Mouse (Mus musculus) stomach, adult 2 months (tissue): Measurements from ENCODE around the gene Krt5. TPM values are rescaled to one million over a fixed set of nuclear protein-coding genes. Genes with fewer than 3 reads are reported as not detected.

Experiments used
- polyA plus RNA-seq: library from polyadenylated mRNA; depleted of rRNA; stranded (reverse); fragments of >200 nt; gene quantifications from 2 replicates; pipeline ENCODE4 v1.2.3, GENCODE M21; 2012; rRNA removed

The Krt5 gene
- polyA plus RNA-seq, result 106 and 147 TPM in 2 replicates

DNA sequence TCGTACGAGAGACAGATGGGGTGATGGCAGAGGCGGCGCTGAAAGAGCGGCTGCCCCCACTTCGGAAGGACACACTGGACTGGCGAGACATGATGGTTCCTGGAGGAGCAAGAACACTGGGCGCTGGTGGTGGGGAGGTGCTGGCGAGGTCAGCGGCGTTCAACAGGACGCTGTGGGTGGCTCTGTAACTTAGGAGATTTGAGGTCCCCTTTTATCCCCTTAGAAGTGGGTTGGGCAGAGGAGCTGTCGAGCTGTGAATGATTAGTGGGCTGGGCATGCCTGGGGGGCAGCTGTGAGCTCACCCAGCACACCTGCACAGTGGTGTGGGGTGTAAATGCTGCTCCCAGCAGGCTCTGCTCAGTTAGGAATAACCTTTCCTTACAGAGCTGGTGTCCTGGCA, at the start of gene Krt5:
Gene Krt5, minus strand, starts transcription at position 179 of the 400 bp plus-strand sequence.

DNA sequence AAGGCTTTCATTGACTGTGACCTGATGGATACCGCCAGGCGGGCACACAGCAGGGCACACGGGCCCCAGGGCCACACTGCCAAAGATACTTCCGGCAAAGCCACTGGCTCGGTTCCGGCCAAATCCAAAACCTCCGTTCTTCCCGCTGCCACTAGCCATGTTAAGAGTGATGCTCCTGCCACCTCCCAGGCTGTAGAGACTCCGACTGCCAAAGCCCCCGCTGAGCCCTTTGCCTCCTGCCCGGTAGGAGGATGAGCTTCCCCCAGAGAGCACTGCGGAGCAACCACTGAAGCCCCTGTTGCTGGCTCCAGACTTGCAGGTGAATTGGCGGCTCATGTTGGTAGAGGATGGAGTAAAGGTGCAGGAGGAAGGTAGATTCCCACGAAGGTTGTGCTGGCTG, 30.0 kb upstream of the Krt5 start, which contains the start of gene Krt71:
Gene Krt71, minus strand, starts transcription at position 399 of the 400 bp plus-strand sequence.

DNA sequence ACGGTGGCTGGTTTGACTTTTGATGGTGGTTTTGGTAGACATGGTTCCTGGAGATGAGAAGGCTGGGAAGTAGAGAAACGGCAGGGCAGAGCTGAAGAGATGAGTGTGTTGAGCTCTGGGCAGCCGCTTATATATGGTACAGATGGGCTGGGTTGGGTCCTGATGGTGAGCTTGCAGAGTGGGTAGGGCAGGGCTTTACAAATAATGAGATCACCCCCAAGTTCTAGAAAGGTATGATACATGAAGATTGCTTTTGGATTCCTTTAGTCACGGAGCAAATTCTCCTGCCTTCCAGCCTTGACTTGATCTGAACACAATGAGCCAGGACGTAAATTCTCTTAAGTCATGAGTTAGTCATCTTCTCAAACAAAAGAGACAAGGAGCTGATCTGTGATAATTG, 18.5 kb downstream of the Krt5 start, which contains the start of gene Krt6a:
Gene Krt6a, minus strand, starts transcription at position 101 of the 400 bp plus-strand sequence.

DNA sequence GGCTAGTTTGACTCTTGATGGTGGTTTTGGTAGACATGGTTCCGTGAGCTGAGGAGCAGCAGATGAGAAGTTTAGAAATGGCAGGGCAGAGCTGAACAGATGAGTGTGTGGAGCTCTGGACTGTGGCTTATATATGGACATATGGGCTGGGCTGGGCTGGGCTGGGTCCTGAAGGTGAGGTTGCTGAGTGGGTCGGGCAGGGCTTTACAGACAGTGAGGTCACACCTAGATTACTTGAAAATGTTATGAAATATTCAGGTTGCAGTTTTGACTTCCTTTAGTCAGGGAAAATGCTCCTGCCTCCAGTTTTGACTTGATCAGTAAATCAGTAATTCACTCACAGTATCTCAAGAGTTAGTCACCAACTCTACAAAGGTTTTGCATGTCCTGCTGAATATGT, 32.5 kb downstream of the Krt5 start, which contains the start of gene Krt6b:
Gene Krt6b, minus strand, starts transcription at position 101 of the 400 bp plus-strand sequence.

Other genes with a start within 250 kb of the Krt5 start
- not detected in 2 replicates for gene Krt81, start 249.1 kb downstream of the Krt5 start, polyA plus RNA-seq
- 0.08 TPM in 1 of 2 replicates, not detected in the other for gene Krt86, start 239.4 kb downstream of the Krt5 start, polyA plus RNA-seq
- gene Krt83, start 221.4 kb downstream of the Krt5 start, polyA plus RNA-seq, result 0.15 TPM in 1 of 2 replicates, not detected in the other
- gene Gm49425, start 195.6 kb downstream of the Krt5 start, polyA plus RNA-seq, result not detected in 2 replicates
- gene Krt84, start 180.1 kb downstream of the Krt5 start, polyA plus RNA-seq, result 0.26 and 0.28 TPM in 2 replicates
- gene Krt82, start 162.2 kb downstream of the Krt5 start, polyA plus RNA-seq, result not detected in 2 replicates
- gene Krt90, start 149.9 kb downstream of the Krt5 start, polyA plus RNA-seq, result 0.11 and 0.24 TPM in 2 replicates
- gene Krt75, start 139.0 kb downstream of the Krt5 start, polyA plus RNA-seq, result 0.73 and 0.98 TPM in 2 replicates
- not detected in 2 replicates for gene Gm5414, start 84.7 kb downstream of the Krt5 start, polyA plus RNA-seq
- not detected in 2 replicates for gene Gm5478, start 65.5 kb downstream of the Krt5 start, polyA plus RNA-seq
- gene Krt6b, start 32.6 kb downstream of the Krt5 start, polyA plus RNA-seq, result 22.6 and 22.8 TPM in 2 replicates
- 10.0 and 18.7 TPM in 2 replicates for gene Krt6a, start 18.6 kb downstream of the Krt5 start, polyA plus RNA-seq
- gene Krt71, start 30.2 kb upstream of the Krt5 start, polyA plus RNA-seq, result not detected in 2 replicates
- gene Krt72, start 73.6 kb upstream of the Krt5 start, polyA plus RNA-seq, result not detected in 2 replicates
- gene Krt73, start 89.4 kb upstream of the Krt5 start, polyA plus RNA-seq, result not detected in 2 replicates
- not detected in 2 replicates for gene Krt2, start 105.3 kb upstream of the Krt5 start, polyA plus RNA-seq
- gene Krt1, start 137.9 kb upstream of the Krt5 start, polyA plus RNA-seq, result 315 and 333 TPM in 2 replicates
- gene Krt77, start 156.8 kb upstream of the Krt5 start, polyA plus RNA-seq, result 0.04 and 0.05 TPM in 2 replicates
- gene Krt76, start 180.0 kb upstream of the Krt5 start, polyA plus RNA-seq, result 0.50 and 0.67 TPM in 2 replicates
- 456 and 601 TPM in 2 replicates for gene Krt4, start 211.8 kb upstream of the Krt5 start, polyA plus RNA-seq
- 3.8 and 3.9 TPM in 2 replicates for gene Krt79, start 227.4 kb upstream of the Krt5 start, polyA plus RNA-seq
- gene Krt78, start 241.4 kb upstream of the Krt5 start, polyA plus RNA-seq, result 11.4 and 15.9 TPM in 2 replicates